Mouse (Mus musculus) lung, postnatal 0 days (tissue): ENCODE measurements at regions not wholly inside any gene's neighbourhood (a gene's known extent, or its start where the extent isn't known, plus 50 kb on each side); places are given as distances from the start of the nearest gene placed in this dataset.

Source experiments
- CTCF ChIP-seq: IDR thresholded peaks from 2 replicates; pipeline ENCODE4 v1.5.1; 2016; ENCODE audit warnings: antibody characterized with exemption, mild to moderate bottlenecking
- EP300 ChIP-seq: IDR thresholded peaks from 2 replicates; pipeline ENCODE4 v1.6.1; 2016; ENCODE audit warnings: antibody characterized with exemption, mild to moderate bottlenecking, control low read depth

- TF ChIP-seq CTCF (no peak), EP300 (no peak)
Observed at GRCm38 (mm10) chr8:116283990-116284389, 220.8 kb upstream of the Dynlrb2 start.
